Mouse (Mus musculus) thymus, adult 2 months (tissue): ENCODE data around the gene Hils1.

Experiments
- CTCF ChIP-seq: fragments of 200-500 bp; IDR thresholded peaks from 2 replicates; pipeline ENCODE4 v1.5.1; 2012; ENCODE audit warnings: mild to moderate bottlenecking, control low read depth, low read length, moderate library complexity, borderline replicate concordance; ENCODE audit not compliant: control insufficient read depth, poor library complexity, insufficient read depth; ENCODE audit errors: extremely low read depth
- POLR2A ChIP-seq: fragments of 200-500 bp; IDR thresholded peaks from 2 replicates; pipeline ENCODE4 v1.6.1; 2012; ENCODE audit warnings: mild to moderate bottlenecking, low read length, control low read depth, moderate library complexity; ENCODE audit not compliant: control insufficient read depth, poor library complexity, insufficient read depth; ENCODE audit errors: extremely low read depth

GRCm38 (mm10) chr11:94939280-94939679, 28.1 kb upstream of the Hils1 start:
- TF ChIP-seq CTCF = peak; percentile 80; the same call in 1 of the 2 replicates
- no peak for TF ChIP-seq POLR2A
